Mouse (Mus musculus) liver, adult 10 weeks (tissue): Measurements from ENCODE around the gene Smad3. TPM values are rescaled to one million over a fixed set of nuclear protein-coding genes. Genes with fewer than 3 reads are reported as not detected.

Experiments used
- polyA plus RNA-seq: library from polyadenylated mRNA; stranded (reverse); fragments of 350-450 nt; fragmentation: Illumina TruSeq; extraction: RNeasy Lipid Tissue Mini Kit (QIAGEN cat#74804); gene quantifications from one replicate; pipeline ENCODE4 v1.2.3, GENCODE M21; 2014; ENCODE audit warnings: low read depth, low replicate concordance

Gene Smad3
- 2.9 TPM for polyA plus RNA-seq

GRCm38 (mm10) chr9:63757865-63758440 is at the start of gene Smad3:
Gene Smad3 (minus strand): TSS chr9:63757994.

GRCm38 (mm10) chr9:63602043-63602939 is 155.5 kb downstream of the Smad3 start, which contains the start of the genes Iqch and Aagab:
Gene Iqch (minus strand): TSS chr9:63602493.
Gene Aagab (plus strand): TSS chr9:63602660.

Other genes with a start within 250 kb of the Smad3 start
- gene Iqch, start 155.5 kb downstream of the Smad3 start, polyA plus RNA-seq = not detected
- gene Aagab, start 155.3 kb downstream of the Smad3 start, polyA plus RNA-seq = 7.1 TPM